Mouse (Mus musculus): ENCODE measurements around the gene Gm45234. TPM values are rescaled to one million over a fixed set of nuclear protein-coding genes. Genes with fewer than 3 reads are reported as not detected.

The Gm45234 gene
- polyA plus RNA-seq, 1 experiment from 2014 or later = not detected

DNA sequence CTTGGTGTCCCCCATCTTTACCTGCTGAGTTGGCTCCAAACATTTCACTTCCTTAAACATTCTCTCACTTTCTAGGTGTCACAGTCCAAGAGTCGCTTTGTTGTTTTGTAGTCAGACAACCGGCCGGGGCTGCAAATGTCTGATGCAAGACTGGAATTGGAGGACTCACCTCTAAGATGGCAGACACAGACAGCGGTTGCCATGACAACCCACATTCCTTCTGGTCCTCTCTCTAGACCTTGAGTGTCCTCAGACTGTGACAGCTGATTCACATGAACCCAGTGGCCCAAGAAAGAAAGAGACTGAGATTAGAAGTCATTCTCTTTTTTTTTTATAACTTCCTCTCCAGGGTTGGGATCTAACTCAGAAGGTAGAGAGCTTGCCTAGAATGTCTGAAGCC lies 33.7 kb upstream of the Gm45234 start:
- H3K27ac ChIP-seq (ENCODE audit: low read depth, low read length) = no peak overlapping the region
- H3K4me2 ChIP-seq (ENCODE audit: low read depth, low read length) = no peak overlapping the region
- no peak overlapping the region for H3K4me3 ChIP-seq (ENCODE audit: low read depth, low read length)
- no peaks in the 10 kb centered on the region for H3K9me3 ChIP-seq (ENCODE audit: control insufficient read depth, low read length)
- no peak for ATAC-seq (ENCODE audit: low read depth)
- H3K27me3 ChIP-seq (ENCODE audit: control insufficient read depth, insufficient read depth, low read length) = no peaks in the 10 kb centered on the region
- H3K4me1 ChIP-seq (ENCODE audit: control insufficient read depth, insufficient read depth, low read length) = no peaks in the 10 kb centered on the region
- no peak overlapping the region for H3K9ac ChIP-seq (replicated peaks; ENCODE audit: low read depth, low read length)
- H3K36me3 ChIP-seq (ENCODE audit: control insufficient read depth, insufficient read depth, low read length) = no peaks in the 10 kb centered on the region
- WGBS = 83% methylated on average over 4 of the region's 4 CpGs

- H3K27ac ChIP-seq (ENCODE audit: low read depth, low read length) = no peak overlapping the region
- no peaks in the 10 kb centered on the region for H3K36me3 ChIP-seq (ENCODE audit: control insufficient read depth, insufficient read depth, low read length)
- no peaks in the 10 kb centered on the region for H3K9me3 ChIP-seq (ENCODE audit: control insufficient read depth, low read length)
- no peak for ATAC-seq (ENCODE audit: low read depth)
- H3K9ac ChIP-seq (replicated peaks; ENCODE audit: low read depth, low read length) = no peak overlapping the region
- WGBS = 80% methylated on average over 10 of the region's 10 CpGs
- H3K4me3 ChIP-seq (ENCODE audit: low read depth, low read length) = no peak overlapping the region
- H3K4me2 ChIP-seq (ENCODE audit: low read depth, low read length) = no peak overlapping the region
- H3K27me3 ChIP-seq (ENCODE audit: control insufficient read depth, insufficient read depth, low read length) = no peaks in the 10 kb centered on the region
- no peaks in the 10 kb centered on the region for H3K4me1 ChIP-seq (ENCODE audit: control insufficient read depth, insufficient read depth, low read length)
Measured at GRCm38 (mm10) chr6:124787722-124788121, 31.9 kb upstream of the Gm45234 start.

GRCm38 (mm10) chr6:124786756-124787420 lies 31.1 kb upstream of the Gm45234 start:
- Histone ChIP-seq H3K9me3 (ENCODE audit: control insufficient read depth, low read length) (no peaks in the 10 kb centered on the region), H3K4me1 (ENCODE audit: control insufficient read depth, insufficient read depth, low read length) (no peaks in the 10 kb centered on the region), H3K36me3 (ENCODE audit: control insufficient read depth, insufficient read depth, low read length) (no peaks in the 10 kb centered on the region), H3K27ac (ENCODE audit: low read depth, low read length) (no peak overlapping the region), H3K27me3 (ENCODE audit: control insufficient read depth, insufficient read depth, low read length) (no peaks in the 10 kb centered on the region), H3K4me3 (ENCODE audit: low read depth, low read length) (no peak overlapping the region), H3K9ac (replicated peaks; ENCODE audit: low read depth, low read length) (no peak overlapping the region), H3K4me2 (ENCODE audit: low read depth, low read length) (no peak overlapping the region)
- 61% methylated on average over 8 of the region's 8 CpGs for WGBS
- ATAC-seq (ENCODE audit: low read depth) = no peak

DNA sequence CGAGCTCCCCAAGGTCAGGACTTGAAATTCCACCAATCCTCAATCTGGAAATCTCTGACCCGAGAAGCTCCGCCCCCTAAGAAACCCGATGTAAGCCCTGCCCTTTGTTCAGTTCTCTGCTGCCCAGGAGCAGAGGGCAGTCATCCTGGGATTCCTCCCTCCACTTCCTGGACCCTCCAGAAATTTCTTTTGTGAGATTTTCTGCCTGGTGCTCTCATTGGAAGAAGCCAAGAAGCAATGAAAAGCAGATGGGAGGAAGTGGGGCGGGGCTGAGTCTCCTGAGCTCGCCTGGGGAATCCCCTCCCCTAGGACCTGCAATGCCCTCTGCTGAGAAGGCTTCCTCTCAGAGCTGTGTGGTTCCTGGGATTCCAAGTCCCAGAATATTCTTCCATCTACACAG lies 26.6 kb upstream of the Gm45234 start:
- H3K9me3 ChIP-seq (ENCODE audit: control insufficient read depth, low read length) = no peaks in the 10 kb centered on the region
- peaks cover 5% of the 10 kb centered on the region; the same call in 1 of the 2 replicates for H3K4me1 ChIP-seq (ENCODE audit: control insufficient read depth, insufficient read depth, low read length)
- H3K36me3 ChIP-seq (ENCODE audit: control insufficient read depth, insufficient read depth, low read length) = no peaks in the 10 kb centered on the region
- no peak overlapping the region for H3K9ac ChIP-seq (replicated peaks; ENCODE audit: low read depth, low read length)
- H3K4me3 ChIP-seq (ENCODE audit: low read depth, low read length) = no peak overlapping the region
- H3K27me3 ChIP-seq (ENCODE audit: control insufficient read depth, insufficient read depth, low read length) = no peaks in the 10 kb centered on the region
- H3K27ac ChIP-seq (ENCODE audit: low read depth, low read length) = no peak overlapping the region
- WGBS = 21% methylated on average over 6 of the region's 6 CpGs
- no peak overlapping the region for H3K4me2 ChIP-seq (ENCODE audit: low read depth, low read length)
- no peak for ATAC-seq (ENCODE audit: low read depth)

DNA sequence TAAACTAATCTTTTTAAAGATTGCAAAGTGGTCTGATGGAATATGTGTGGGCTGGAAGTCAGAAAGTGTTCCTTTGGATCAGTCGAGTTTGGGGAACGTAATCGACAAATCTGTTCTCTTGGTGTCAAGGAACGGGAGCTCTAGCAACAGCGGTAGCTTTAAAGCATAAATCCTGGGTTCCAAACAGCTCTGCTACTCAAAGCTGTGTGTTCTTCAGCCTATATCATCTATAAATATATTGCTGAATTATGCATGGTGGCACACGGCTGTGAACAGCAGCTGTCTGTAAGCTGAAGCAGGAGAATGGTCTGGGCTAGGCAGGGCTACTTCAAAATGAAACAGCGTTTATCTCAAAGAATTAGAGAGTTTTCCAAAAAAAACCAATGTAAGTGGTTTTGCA lies 25.1 kb upstream of the Gm45234 start:
- Histone ChIP-seq H3K9me3 (ENCODE audit: control insufficient read depth, low read length) (no peaks in the 10 kb centered on the region), H3K27ac (ENCODE audit: low read depth, low read length) (no peak overlapping the region), H3K9ac (replicated peaks; ENCODE audit: low read depth, low read length) (no peak overlapping the region), H3K27me3 (ENCODE audit: control insufficient read depth, insufficient read depth, low read length) (no peaks in the 10 kb centered on the region), H3K4me3 (ENCODE audit: low read depth, low read length) (no peak overlapping the region), H3K4me1 (ENCODE audit: control insufficient read depth, insufficient read depth, low read length) (peaks cover 5% of the 10 kb centered on the region; the same call in 1 of the 2 replicates), H3K4me2 (ENCODE audit: low read depth, low read length) (no peak overlapping the region), H3K36me3 (ENCODE audit: control insufficient read depth, insufficient read depth, low read length) (no peaks in the 10 kb centered on the region)
- ATAC-seq (ENCODE audit: low read depth) = no peak
- 85% methylated on average over 7 of the region's 7 CpGs for WGBS

DNA sequence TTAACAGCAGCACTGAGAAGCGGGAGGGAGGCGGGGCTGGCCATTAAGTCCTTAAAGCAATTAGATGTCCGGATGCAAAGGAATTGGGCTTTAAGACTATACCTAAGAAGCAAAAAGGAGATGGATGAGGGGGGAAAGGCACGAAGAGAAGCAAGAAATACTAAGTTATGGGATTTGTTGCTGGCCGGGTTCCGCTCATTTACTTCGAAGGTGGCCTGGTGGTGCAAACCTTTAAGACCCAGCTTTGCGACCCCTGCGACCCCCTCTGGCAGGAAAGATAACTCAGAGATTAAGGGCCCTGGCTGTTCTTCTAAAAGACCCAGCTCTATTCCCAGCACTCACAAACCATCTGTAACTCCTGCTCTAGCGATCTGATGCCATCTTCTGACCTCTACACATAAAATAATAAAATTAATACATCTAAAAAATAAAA lies 24.2 kb upstream of the Gm45234 start:
- Histone ChIP-seq H3K4me2 (ENCODE audit: low read depth, low read length) (peak overlapping the region; percentile 59), H3K27me3 (ENCODE audit: control insufficient read depth, insufficient read depth, low read length) (no peaks in the 10 kb centered on the region), H3K36me3 (ENCODE audit: control insufficient read depth, insufficient read depth, low read length) (no peaks in the 10 kb centered on the region), H3K27ac (ENCODE audit: low read depth, low read length) (no peak overlapping the region), H3K9ac (replicated peaks; ENCODE audit: low read depth, low read length) (peak overlapping the region; percentile 29; the same call in 1 of the 2 replicates), H3K4me1 (ENCODE audit: control insufficient read depth, insufficient read depth, low read length) (peaks cover 5% of the 10 kb centered on the region; the same call in 1 of the 2 replicates), H3K9me3 (ENCODE audit: control insufficient read depth, low read length) (no peaks in the 10 kb centered on the region), H3K4me3 (ENCODE audit: low read depth, low read length) (peak overlapping the region; percentile 28)
- 5% methylated on average over 10 of the region's 10 CpGs for WGBS
- ATAC-seq (ENCODE audit: low read depth) = 0 out of 2 replicates have a peak, but pooled peaks have one; percentile 31

DNA sequence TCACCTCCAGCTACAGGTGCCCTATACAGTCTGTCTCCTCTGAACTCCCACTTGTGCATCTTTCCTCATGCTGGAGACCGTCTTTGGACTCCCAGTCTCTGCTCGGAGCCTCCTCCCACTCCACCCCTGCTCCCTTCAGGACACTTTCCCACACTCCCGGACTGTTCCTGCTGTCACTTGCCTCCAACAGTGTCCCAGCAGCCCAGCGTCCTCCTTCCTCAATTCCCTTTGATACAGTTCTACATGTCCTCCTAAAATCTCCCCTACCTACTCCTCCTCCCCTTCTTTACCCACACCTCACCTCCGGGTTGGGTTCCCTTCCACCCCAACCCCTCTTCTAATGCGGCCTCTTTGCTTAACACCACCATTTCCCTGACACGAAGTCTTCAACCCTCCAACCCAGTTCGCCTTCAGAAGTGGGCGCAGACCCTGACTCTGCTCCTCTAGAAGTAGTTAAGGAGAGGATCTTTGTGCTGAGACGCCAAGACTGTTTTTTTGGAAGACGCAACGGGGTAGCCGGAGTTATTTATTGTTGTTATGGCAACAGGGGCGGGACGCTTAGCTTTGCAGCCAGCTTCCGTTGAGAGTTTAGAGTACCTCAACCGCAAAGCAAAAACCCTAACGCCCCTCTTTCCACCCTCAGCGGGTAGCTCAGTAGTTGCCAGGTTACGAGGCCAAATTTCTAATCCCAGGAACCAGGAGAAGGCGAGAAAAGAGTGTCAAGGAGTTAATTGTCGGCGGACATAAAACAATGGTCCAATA lies 23.6 kb upstream of the Gm45234 start, which contains the start of gene Lrrc23:
TSS of gene Lrrc23 (minus strand) at position 506 of the 762 bp plus-strand sequence.
- peak; percentile 65 for ATAC-seq (ENCODE audit: low read depth)
- 3% methylated on average over 23 of the region's 23 CpGs for WGBS
- Histone ChIP-seq H3K9ac (replicated peaks; ENCODE audit: low read depth, low read length) (peak within 1 kb of the TSS; percentile 29), H3K36me3 (ENCODE audit: control insufficient read depth, insufficient read depth, low read length) (no peaks in the 10 kb centered on the region), H3K27me3 (ENCODE audit: control insufficient read depth, insufficient read depth, low read length) (no peaks in the 10 kb centered on the region), H3K9me3 (ENCODE audit: control insufficient read depth, low read length) (no peaks in the 10 kb centered on the region), H3K4me3 (ENCODE audit: low read depth, low read length) (peak within 1 kb of the TSS; percentile 28), H3K4me1 (ENCODE audit: control insufficient read depth, insufficient read depth, low read length) (peaks cover 5% of the 10 kb centered on the region; the same call in 1 of the 2 replicates), H3K27ac (ENCODE audit: low read depth, low read length) (no peak within 1 kb of the TSS), H3K4me2 (ENCODE audit: low read depth, low read length) (peak within 1 kb of the TSS; percentile 59)

GRCm38 (mm10) chr6:124770511-124770910 lies 14.7 kb upstream of the Gm45234 start:
- Histone ChIP-seq H3K4me1 (ENCODE audit: control insufficient read depth, insufficient read depth, low read length) (peaks cover 9% of the 10 kb centered on the region), H3K4me3 (ENCODE audit: low read depth, low read length) (no peak overlapping the region), H3K9me3 (ENCODE audit: control insufficient read depth, low read length) (no peaks in the 10 kb centered on the region), H3K27me3 (ENCODE audit: control insufficient read depth, insufficient read depth, low read length) (no peaks in the 10 kb centered on the region; the same call in 1 of the 2 replicates), H3K9ac (replicated peaks; ENCODE audit: low read depth, low read length) (no peak overlapping the region), H3K4me2 (ENCODE audit: low read depth, low read length) (no peak overlapping the region), H3K36me3 (ENCODE audit: control insufficient read depth, insufficient read depth, low read length) (no peaks in the 10 kb centered on the region), H3K27ac (ENCODE audit: low read depth, low read length) (no peak overlapping the region)
- no peak for ATAC-seq (ENCODE audit: low read depth)
- WGBS = 90% methylated on average over 15 of the region's 15 CpGs

DNA sequence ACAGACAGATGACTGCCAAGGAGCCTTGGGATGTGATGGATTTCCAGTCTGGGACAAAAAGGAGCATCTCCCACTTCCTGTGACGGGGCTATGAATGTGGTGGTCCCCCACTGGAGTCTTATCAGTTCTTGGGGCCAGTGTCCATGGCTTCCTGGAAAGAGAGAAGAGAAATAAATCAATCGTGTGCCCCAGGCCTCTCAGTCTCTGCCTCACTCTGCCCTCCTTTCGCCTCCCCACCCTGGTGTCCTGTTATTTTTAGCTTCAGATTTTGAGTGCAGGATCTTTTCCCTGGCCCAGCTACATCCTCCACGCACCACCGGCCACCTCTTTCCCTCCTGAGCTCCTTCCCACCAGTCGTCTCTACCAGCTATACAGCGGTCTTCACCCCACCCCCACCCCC lies 14.2 kb upstream of the Gm45234 start:
- H3K4me3 ChIP-seq (ENCODE audit: low read depth, low read length) = peak overlapping the region; percentile 47
- H3K4me2 ChIP-seq (ENCODE audit: low read depth, low read length) = peak overlapping the region; percentile 71
- peak overlapping the region; percentile 57 for H3K9ac ChIP-seq (replicated peaks; ENCODE audit: low read depth, low read length)
- no peaks in the 10 kb centered on the region for H3K36me3 ChIP-seq (ENCODE audit: control insufficient read depth, insufficient read depth, low read length)
- WGBS = 56% methylated on average over 7 of the region's 7 CpGs
- peak overlapping the region; percentile 52 for H3K27ac ChIP-seq (ENCODE audit: low read depth, low read length)
- no peak for ATAC-seq (ENCODE audit: low read depth)
- no peaks in the 10 kb centered on the region; the same call in 1 of the 2 replicates for H3K27me3 ChIP-seq (ENCODE audit: control insufficient read depth, insufficient read depth, low read length)
- peaks cover 9% of the 10 kb centered on the region for H3K4me1 ChIP-seq (ENCODE audit: control insufficient read depth, insufficient read depth, low read length)
- no peaks in the 10 kb centered on the region for H3K9me3 ChIP-seq (ENCODE audit: control insufficient read depth, low read length)

All from neural tube, embryonic 14.5 days (tissue).